Mouse (Mus musculus): Measurements from ENCODE around the gene Sec14l5.

DNA sequence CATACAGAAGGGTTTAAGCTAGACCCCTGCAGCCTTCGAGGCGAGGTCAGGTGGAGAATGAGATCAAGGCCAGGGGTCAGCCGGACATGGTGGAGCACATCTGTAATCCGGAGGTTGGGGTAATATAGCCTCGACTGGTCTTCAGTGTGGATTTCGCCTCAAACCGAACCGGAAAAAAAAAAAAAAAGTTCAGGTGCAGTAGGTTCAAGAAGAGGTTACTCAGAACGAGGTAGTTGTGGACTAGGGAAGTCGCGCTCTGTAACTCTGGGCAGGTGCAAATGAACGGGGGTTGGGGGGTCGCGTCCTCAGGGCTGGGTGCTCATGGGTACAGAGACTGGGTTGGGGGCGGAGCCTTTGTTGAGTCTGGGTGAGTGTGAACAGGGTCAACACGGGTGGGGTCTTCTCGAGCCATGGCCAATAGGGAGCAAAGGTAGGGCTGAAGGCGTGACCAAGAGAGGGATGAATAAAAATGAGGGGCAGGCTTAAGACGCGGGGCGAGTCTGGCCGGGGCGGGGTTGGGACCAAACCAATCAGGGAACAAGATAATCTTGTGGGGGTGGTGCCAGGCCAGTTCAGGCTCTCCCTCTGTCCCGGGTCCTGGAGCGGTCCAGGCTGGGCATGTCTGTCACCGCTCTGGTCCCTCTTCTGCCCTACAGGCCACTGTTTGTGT is 407 bp upstream of the Sec14l5 start:
- TF ChIP-seq CTCF (IDR thresholded peaks at IDR 0.05; ENCODE audit: low read depth) = no peak
- no peak for TF ChIP-seq EP300 (optimal IDR thresholded peaks at IDR 0.05)

Measured in stomach, postnatal 0 days (tissue).